Mouse (Mus musculus) liver, embryonic 12.5 days (tissue): Measurements from ENCODE around the gene Naaladl1. TPM values are rescaled to one million over a fixed set of nuclear protein-coding genes. Genes with fewer than 3 reads are reported as not detected.
A peak's percentile ranks its signal among the peaks of the same experiment; 100 is the strongest.

ENCODE experiments used
- ATAC-seq: fragments of 200-750 bp; cut with Nextera tagmentation; 2 replicates; pipeline ENCODE4 v1.8.0; 2017; ENCODE audit warnings: moderate number of reproducible peaks, mild to moderate bottlenecking, moderate library complexity
- H3K27ac ChIP-seq: fragments of 300-500 bp; sonication (generic); 2 replicates; pipeline ENCODE4 v1.5.1; 2016; ENCODE audit warnings: mild to moderate bottlenecking
- H3K27me3 ChIP-seq: fragments of 300-500 bp; sonication (generic); replicated peaks from 2 replicates; pipeline ENCODE4 v1.6.1; 2016; ENCODE audit warnings: mild to moderate bottlenecking, moderate library complexity
- H3K36me3 ChIP-seq: fragments of 300-500 bp; sonication (generic); 2 replicates; pipeline ENCODE4 v1.6.1; 2016; ENCODE audit warnings: mild to moderate bottlenecking, moderate library complexity
- H3K4me1 ChIP-seq: fragments of 300-500 bp; sonication (generic); 2 replicates; pipeline ENCODE4 v1.6.1; 2016
- H3K4me2 ChIP-seq: fragments of 300-500 bp; sonication (generic); 2 replicates; pipeline ENCODE4 v1.6.1; 2016; ENCODE audit warnings: mild to moderate bottlenecking, moderate library complexity
- H3K4me3 ChIP-seq: fragments of 300-500 bp; sonication (generic); 2 replicates; pipeline ENCODE4 v1.5.1; 2016; ENCODE audit warnings: mild to moderate bottlenecking, moderate library complexity
- H3K9ac ChIP-seq: fragments of 300-500 bp; sonication (generic); 2 replicates; pipeline ENCODE4 v1.6.1; 2016; ENCODE audit warnings: mild to moderate bottlenecking, moderate library complexity
- H3K9me3 ChIP-seq: fragments of 300-500 bp; sonication (generic); replicated peaks from 2 replicates; pipeline ENCODE4 v1.6.1; 2016; ENCODE audit warnings: mild to moderate bottlenecking, moderate library complexity
- WGBS: fragments of 180-500 bp; shearing (Covaris S2); methylation state at CpG from one replicate; pipeline ENCODE4 v1.1.7; 2016; ENCODE audit not compliant: insufficient replicate concordance; 5-methylcytosine and 5-hydroxymethylcytosine counted together
- polyA plus RNA-seq: library from polyadenylated mRNA; unstranded; fragments of >200 nt; fragmentation: Nextera tagmentation; extraction: Ambion mirVana; gene quantifications from 2 replicates; pipeline ENCODE4 v1.2.1, GENCODE M21; 2016

The Naaladl1 gene
- polyA plus RNA-seq, 1 experiment from 2014 or later, result 2.8 TPM

DNA sequence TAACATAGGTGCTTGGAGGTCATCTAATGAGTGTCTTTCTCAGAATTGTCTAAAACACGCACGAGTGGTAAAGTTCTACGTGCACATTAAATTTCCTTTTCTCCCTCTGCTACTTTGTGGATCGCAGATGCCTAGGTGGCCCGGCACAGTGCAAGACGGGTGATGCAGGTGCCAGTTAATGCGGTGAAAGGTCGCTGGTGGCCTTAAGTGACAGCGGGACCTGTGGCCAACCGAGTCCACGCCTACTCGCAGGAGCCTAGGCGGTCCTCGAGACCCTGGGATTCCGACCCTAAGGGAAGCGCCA, 34.7 kb downstream of the Naaladl1 start:
- Histone ChIP-seq H3K27ac (peak overlapping the region; percentile 97), H3K9ac (peak overlapping the region; percentile 85), H3K27me3 (peaks cover 6% of the 10 kb centered on the region; the same call in 1 of the 2 replicates), H3K4me2 (peak overlapping the region; percentile 95), H3K4me1 (peaks cover 30% of the 10 kb centered on the region), H3K9me3 (no peaks in the 10 kb centered on the region), H3K4me3 (peak overlapping the region; percentile 75), H3K36me3 (peaks cover 28% of the 10 kb centered on the region)
- WGBS, result 7% methylated on average over 16 of the region's 16 CpGs
- ATAC-seq, result no peak

- WGBS, result 2% methylated on average over 67 of the region's 68 CpGs
Observed at GRCm38 (mm10) chr19:6140678-6141393, 35.3 kb downstream of the Naaladl1 start, which contains the start of gene Batf2. TSS of gene Batf2 (plus strand) at chr19:6140983.

GRCm38 (mm10) chr19:6141394-6141749, 35.8 kb downstream of the Naaladl1 start, which contains the start of gene Arl2:
TSS of gene Arl2 (minus strand) at chr19:6141548.
- Histone ChIP-seq H3K27ac (peak within 1 kb of the TSS; percentile 97), H3K4me3 (peak within 1 kb of the TSS; percentile 75), H3K4me2 (peak within 1 kb of the TSS; percentile 95), H3K9ac (peak within 1 kb of the TSS; percentile 85), H3K4me1 (peaks cover 30% of the 10 kb centered on the region), H3K9me3 (no peaks in the 10 kb centered on the region), H3K36me3 (peaks cover 17% of the 10 kb centered on the region), H3K27me3 (peaks cover 6% of the 10 kb centered on the region; the same call in 1 of the 2 replicates)
- ATAC-seq, result peak; percentile 78
- WGBS, result 1% methylated on average over 15 of the region's 15 CpGs

More at GRCm38 (mm10) chr19:6140678-6141393, 35.3 kb downstream of the Naaladl1 start, which contains the start of gene Batf2:
- Histone ChIP-seq H3K27ac (peak within 1 kb of the TSS; percentile 97), H3K9ac (peak within 1 kb of the TSS; percentile 85), H3K4me2 (peak within 1 kb of the TSS; percentile 95), H3K4me3 (peak within 1 kb of the TSS; percentile 75), H3K36me3 (peaks cover 23% of the 10 kb centered on the region), H3K27me3 (peaks cover 6% of the 10 kb centered on the region; the same call in 1 of the 2 replicates), H3K9me3 (no peaks in the 10 kb centered on the region), H3K4me1 (peaks cover 30% of the 10 kb centered on the region)
- peak; percentile 90 for ATAC-seq

DNA sequence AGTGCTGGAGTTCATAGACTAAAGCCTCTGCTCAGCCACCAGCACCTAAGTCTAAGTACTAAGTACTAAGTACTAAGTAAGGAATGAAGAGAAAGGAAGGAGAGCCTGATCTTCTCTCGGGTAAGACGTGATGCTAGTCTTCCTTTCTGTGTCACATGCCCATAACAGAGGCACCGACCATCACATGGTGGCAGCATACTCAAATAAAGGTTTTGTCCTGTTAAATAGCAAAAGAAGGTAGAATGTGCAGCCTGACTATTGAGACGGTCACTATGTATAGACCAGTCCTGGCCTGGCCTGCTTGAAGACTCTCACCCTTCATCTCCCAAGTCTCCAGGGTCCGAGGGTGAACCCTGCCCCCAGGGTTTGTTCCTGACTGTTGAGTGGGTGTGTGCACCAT, 39.3 kb downstream of the Naaladl1 start:
- WGBS, result 62% methylated on average over 5 of the region's 5 CpGs
- H3K4me3 ChIP-seq, result no peak overlapping the region

GRCm38 (mm10) chr19:6155174-6155573, 49.6 kb downstream of the Naaladl1 start:
- peaks cover 35% of the 10 kb centered on the region for H3K27me3 ChIP-seq
- H3K27ac ChIP-seq, result no peak overlapping the region
- peak; percentile 69 for ATAC-seq
- no peak overlapping the region for H3K9ac ChIP-seq
- no peak overlapping the region for H3K4me2 ChIP-seq
- WGBS, result 55% methylated on average over 9 of the region's 9 CpGs
- H3K4me1 ChIP-seq, result peaks cover 11% of the 10 kb centered on the region
- H3K9me3 ChIP-seq, result no peaks in the 10 kb centered on the region
- no peak overlapping the region for H3K4me3 ChIP-seq
- no peaks in the 10 kb centered on the region for H3K36me3 ChIP-seq

More for the DNA sequence above, 39.3 kb downstream of the Naaladl1 start:
- no peak for ATAC-seq
- Histone ChIP-seq H3K9me3 (no peaks in the 10 kb centered on the region), H3K9ac (no peak overlapping the region), H3K36me3 (no peaks in the 10 kb centered on the region), H3K4me2 (no peak overlapping the region), H3K27ac (no peak overlapping the region), H3K27me3 (peaks cover 8% of the 10 kb centered on the region), H3K4me1 (peaks cover 13% of the 10 kb centered on the region)

DNA sequence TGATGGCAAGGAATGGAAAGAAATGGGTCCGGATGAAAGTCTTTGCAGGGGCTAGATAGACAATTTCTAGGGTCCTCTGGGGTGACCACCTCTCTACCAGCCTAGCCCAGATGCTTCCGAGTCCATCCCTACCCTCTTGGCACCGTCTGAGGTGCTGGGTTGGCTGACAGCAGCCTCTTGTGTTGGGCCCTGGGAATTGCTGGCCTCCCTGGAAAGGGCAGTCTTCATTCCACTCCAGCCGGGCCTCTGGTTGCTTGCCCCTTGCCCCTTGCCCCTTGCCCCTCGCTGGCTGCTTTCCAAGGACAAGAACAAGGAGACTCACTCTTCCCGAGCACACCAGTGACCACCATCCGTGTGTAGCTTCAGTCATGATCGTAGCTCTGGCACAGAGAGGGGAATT, 50.8 kb downstream of the Naaladl1 start:
- WGBS, result 62% methylated on average over 8 of the region's 8 CpGs
- Histone ChIP-seq H3K27ac (no peak overlapping the region), H3K4me2 (no peak overlapping the region), H3K27me3 (peaks cover 32% of the 10 kb centered on the region), H3K36me3 (no peaks in the 10 kb centered on the region), H3K4me1 (peaks cover 11% of the 10 kb centered on the region), H3K9me3 (no peaks in the 10 kb centered on the region), H3K9ac (no peak overlapping the region), H3K4me3 (no peak overlapping the region)
- no peak for ATAC-seq

- H3K4me3 ChIP-seq, result no peak overlapping the region
- H3K27me3 ChIP-seq, result peaks cover 31% of the 10 kb centered on the region
- H3K4me2 ChIP-seq, result no peak overlapping the region
- peaks cover 11% of the 10 kb centered on the region for H3K4me1 ChIP-seq
- ATAC-seq, result no peak
- no peaks in the 10 kb centered on the region for H3K9me3 ChIP-seq
- WGBS, result 37% methylated on average over 6 of the region's 6 CpGs
- H3K27ac ChIP-seq, result no peak overlapping the region
- H3K36me3 ChIP-seq, result no peaks in the 10 kb centered on the region
- H3K9ac ChIP-seq, result no peak overlapping the region
Observed at GRCm38 (mm10) chr19:6157220-6157619, 51.6 kb downstream of the Naaladl1 start.

- Histone ChIP-seq H3K27ac (no peak overlapping the region), H3K4me3 (no peak overlapping the region), H3K27me3 (peaks cover 13% of the 10 kb centered on the region), H3K9ac (no peak overlapping the region), H3K9me3 (no peaks in the 10 kb centered on the region), H3K4me2 (no peak overlapping the region), H3K36me3 (no peaks in the 10 kb centered on the region), H3K4me1 (peaks cover 12% of the 10 kb centered on the region)
- WGBS, result 52% methylated on average over 10 of the region's 10 CpGs
- no peak for ATAC-seq
Observed at GRCm38 (mm10) chr19:6163872-6164547, 58.4 kb downstream of the Naaladl1 start.

Other genes with a start within 250 kb of the Naaladl1 start
- gene Frmd8, start 230.5 kb upstream of the Naaladl1 start, polyA plus RNA-seq, result 22.1 and 24.2 TPM in 2 replicates
- 7.5 and 7.7 TPM in 2 replicates for gene Slc25a45, start 228.0 kb upstream of the Naaladl1 start, polyA plus RNA-seq
- 3.2 and 3.5 TPM in 2 replicates for gene Tigd3, start 211.6 kb upstream of the Naaladl1 start, polyA plus RNA-seq
- gene Dpf2, start 192.8 kb upstream of the Naaladl1 start, polyA plus RNA-seq, result 73.2 and 74.9 TPM in 2 replicates
- gene Cdc42ep2, start 181.0 kb upstream of the Naaladl1 start, polyA plus RNA-seq, result 3.4 and 3.6 TPM in 2 replicates
- 79.7 and 83.2 TPM in 2 replicates for gene Pola2, start 141.6 kb upstream of the Naaladl1 start, polyA plus RNA-seq
- not detected in 2 replicates for gene Slc22a20, start 119.6 kb upstream of the Naaladl1 start, polyA plus RNA-seq
- 37.7 and 38.5 TPM in 2 replicates for gene Capn1, start 89.9 kb upstream of the Naaladl1 start, polyA plus RNA-seq
- 17.4 and 19.4 TPM in 2 replicates for gene Syvn1, start 59.2 kb upstream of the Naaladl1 start, polyA plus RNA-seq
- 58.0 and 62.7 TPM in 2 replicates for gene Mrpl49, start 48.0 kb upstream of the Naaladl1 start, polyA plus RNA-seq
- gene Fau, start 47.9 kb upstream of the Naaladl1 start, polyA plus RNA-seq, result 699 and 700 TPM in 2 replicates
- 31.1 and 31.8 TPM in 2 replicates for gene Znhit2, start 44.6 kb upstream of the Naaladl1 start, polyA plus RNA-seq
- gene Tm7sf2, start 37.4 kb upstream of the Naaladl1 start, polyA plus RNA-seq, result 30.0 and 31.4 TPM in 2 replicates
- 35.8 and 39.9 TPM in 2 replicates for gene Vps51, start 28.6 kb upstream of the Naaladl1 start, polyA plus RNA-seq
- gene Tmem262, start 25.7 kb upstream of the Naaladl1 start, polyA plus RNA-seq, result not detected in 2 replicates
- 0.37 and 1.4 TPM in 2 replicates for gene Gm28374, start 23.5 kb upstream of the Naaladl1 start, polyA plus RNA-seq
- 26.6 and 28.5 TPM in 2 replicates for gene Zfpl1, start 20.8 kb upstream of the Naaladl1 start, polyA plus RNA-seq
- 36.2 and 42.2 TPM in 2 replicates for gene Cdca5, start 20.8 kb upstream of the Naaladl1 start, polyA plus RNA-seq
- gene AC131692.1, start 11.4 kb upstream of the Naaladl1 start, polyA plus RNA-seq, result 0.20 and 0.59 TPM in 2 replicates
- gene Sac3d1, start 12.9 kb downstream of the Naaladl1 start, polyA plus RNA-seq, result 38.8 and 41.6 TPM in 2 replicates
- 41.7 and 44.7 TPM in 2 replicates for gene Snx15, start 22.5 kb downstream of the Naaladl1 start, polyA plus RNA-seq
- gene Batf2, start 35.2 kb downstream of the Naaladl1 start, polyA plus RNA-seq, result 0.10 and 0.15 TPM in 2 replicates
- 46.1 and 47.7 TPM in 2 replicates for gene Arl2, start 35.8 kb downstream of the Naaladl1 start, polyA plus RNA-seq
- gene Majin, start 78.6 kb downstream of the Naaladl1 start, polyA plus RNA-seq, result not detected in 2 replicates
- gene Gpha2, start 120.6 kb downstream of the Naaladl1 start, polyA plus RNA-seq, result not detected in 2 replicates
- gene Ppp2r5b, start 130.1 kb downstream of the Naaladl1 start, polyA plus RNA-seq, result 6.4 TPM in 2 replicates
- 7.1 and 8.2 TPM in 2 replicates for gene Atg2a, start 135.9 kb downstream of the Naaladl1 start, polyA plus RNA-seq
- gene Ehd1, start 170.9 kb downstream of the Naaladl1 start, polyA plus RNA-seq, result 85.4 and 91.9 TPM in 2 replicates
- 0.20 TPM in 2 replicates for gene Cdc42bpg, start 200.7 kb downstream of the Naaladl1 start, polyA plus RNA-seq
- gene Men1, start 229.2 kb downstream of the Naaladl1 start, polyA plus RNA-seq, result 48.6 and 49.4 TPM in 2 replicates
- gene Map4k2, start 235.4 kb downstream of the Naaladl1 start, polyA plus RNA-seq, result 9.2 and 9.3 TPM in 2 replicates